Mouse (Mus musculus): ENCODE data around the gene Mybpc2.

The Mybpc2 gene

DNA sequence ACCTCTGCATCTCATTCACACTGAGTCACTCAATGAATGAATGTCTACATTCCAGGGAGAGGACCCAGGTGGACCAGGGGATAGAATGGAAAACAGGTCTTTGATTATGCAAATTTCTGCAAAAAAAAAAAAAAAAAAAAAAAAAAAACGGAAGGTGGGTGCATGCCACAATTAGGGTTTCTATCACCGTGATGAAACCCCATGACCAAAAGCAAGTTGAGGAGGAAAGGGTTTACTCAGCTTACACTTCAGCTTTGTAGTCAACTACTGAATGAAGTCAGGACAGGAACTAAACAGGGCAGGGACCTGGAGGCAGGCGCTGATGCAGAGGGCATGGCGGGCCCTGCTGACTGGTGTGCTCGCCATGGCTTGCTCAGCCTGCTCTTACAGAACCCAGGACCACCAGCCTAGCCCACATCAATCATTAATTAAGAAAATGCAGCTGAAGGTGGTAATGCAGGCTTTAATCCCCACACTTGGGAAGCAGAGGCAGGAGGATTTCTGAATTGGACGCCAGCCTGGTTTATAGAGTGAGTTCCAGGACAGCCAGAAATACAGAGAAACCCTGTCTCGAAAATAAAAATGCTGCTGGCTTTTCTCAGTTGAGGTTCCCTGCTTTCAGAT lies 38.8 kb downstream of the Mybpc2 start:
- DNase-seq (ENCODE audit: low read depth, low spot score) = no peak

DNA sequence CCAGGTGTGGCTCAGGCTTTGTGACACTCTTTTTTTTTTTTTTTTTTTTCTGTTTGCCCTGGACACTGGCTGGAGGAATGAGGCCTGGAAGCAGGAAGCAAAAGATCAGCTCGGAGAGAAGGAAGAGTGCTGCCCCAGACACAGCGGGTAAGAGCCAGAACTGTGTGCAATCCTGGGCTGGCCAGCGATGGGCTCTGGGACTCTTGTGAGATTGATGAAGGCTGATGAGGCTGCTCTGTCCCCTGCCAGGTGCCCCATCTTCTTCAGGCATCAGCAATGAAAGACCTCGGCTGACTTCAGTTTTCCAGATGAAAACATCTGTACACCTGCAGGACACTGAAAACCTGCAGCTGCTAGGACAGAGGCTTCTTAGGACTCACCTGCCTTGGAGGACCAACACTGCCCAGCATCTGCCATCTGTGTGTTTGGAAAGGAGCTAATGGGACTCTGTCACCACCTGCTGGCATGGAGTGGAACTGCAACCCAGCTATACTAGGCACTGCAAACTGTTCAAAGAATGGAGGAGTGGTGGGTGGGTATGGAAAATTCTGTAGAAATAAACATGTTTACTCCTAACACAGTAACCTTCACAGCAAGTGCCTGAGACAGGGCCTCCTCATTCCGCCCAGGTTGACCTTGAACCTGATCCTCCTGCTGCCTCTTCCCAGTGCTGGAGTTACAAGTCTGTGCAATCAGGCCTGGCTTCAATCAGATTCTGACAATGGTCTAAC lies 39.5 kb downstream of the Mybpc2 start:
- peak; percentile 80 for DNase-seq (ENCODE audit: low read depth, low spot score)

- DNase-seq (ENCODE audit: low read depth, low spot score) = no peak
These were observed 40.3 kb downstream of the Mybpc2 start for GRCm38 (mm10) chr7:44484109-44484508.

GRCm38 (mm10) chr7:44482836-44483435 lies 41.5 kb downstream of the Mybpc2 start:
- no peak for DNase-seq (ENCODE audit: low read depth, low spot score)

DNA sequence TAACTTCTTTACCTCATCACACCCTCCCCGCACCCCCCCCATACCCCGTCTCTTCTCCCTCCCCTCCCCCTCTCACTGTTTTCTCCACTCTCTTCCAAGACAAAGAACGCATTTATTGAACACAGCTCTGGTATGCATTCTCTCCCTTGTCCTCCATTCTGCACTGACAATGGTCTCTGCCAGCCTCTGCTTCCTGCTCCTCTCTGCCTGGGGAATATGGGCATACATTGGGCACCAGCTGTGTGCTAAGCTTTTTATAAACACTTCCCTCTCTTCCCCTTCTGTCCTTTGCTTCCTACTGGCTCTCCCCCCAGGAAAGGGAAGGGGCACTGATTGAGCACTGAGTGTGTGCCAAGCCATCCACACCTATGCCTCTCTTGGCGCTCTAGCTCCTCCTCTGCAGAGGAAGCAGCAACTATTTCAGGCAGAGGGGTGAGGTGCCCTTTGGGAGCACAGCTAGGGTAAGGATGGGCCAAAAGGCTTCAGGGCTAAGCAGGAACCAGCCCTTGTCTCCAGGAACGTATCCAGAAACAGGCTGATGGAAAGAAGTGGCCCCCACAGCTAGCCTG lies 49.3 kb downstream of the Mybpc2 start:
- DNase-seq (ENCODE audit: low read depth, low spot score) = no peak

GRCm38 (mm10) chr7:44474419-44474818 lies 50.0 kb downstream of the Mybpc2 start:
- no peak for DNase-seq (ENCODE audit: low read depth, low spot score)

DNA sequence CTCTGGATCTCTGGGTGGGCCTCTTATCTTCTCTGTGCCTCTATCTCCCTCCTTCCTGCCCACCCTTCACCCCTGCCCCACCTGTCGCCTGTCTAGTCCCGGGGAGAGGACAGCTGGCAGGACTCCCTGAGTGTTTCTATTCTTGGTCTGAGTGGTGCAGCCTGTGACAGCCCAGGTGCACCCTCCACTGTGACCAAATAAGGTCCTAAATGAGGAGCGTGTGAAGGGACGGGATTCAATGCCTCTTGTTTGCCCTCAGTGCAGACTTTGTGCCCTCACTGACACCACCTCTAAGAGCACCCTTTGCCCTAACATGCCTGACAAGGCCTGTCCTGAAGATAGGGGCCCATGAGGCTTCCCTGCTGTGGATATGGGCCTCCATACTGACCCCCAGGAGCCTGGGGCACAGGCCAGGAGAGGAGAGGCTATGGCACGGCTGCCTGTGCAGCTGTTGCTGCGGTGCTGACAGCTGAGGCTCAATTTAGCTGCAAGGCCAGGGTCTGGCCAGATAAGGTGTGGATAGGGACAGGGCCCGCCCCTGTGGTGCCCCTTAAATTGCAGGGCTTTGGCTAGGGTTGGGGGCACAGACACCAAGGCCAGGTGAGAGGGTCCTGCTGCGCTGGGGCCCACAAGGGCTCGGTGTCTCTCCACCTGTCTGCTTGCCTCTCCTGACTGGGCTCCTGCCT lies 51.4 kb downstream of the Mybpc2 start:
- DNase-seq (ENCODE audit: low read depth, low spot score) = no peak

DNA sequence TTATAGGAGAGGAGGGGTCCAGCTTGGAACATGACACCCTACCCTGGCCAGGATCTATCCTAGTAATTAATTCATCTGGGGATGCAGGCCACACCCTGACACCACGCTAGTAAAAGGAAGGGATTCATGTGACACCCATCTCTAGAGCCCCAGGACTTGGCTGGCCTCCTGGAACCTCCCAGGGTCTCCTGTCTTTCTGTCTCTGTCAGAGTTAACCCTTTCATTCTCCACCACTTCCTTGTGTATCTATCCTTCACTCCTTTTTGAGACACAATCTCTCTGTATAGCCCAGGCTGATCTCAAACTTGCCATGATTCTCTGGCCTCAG lies 51.9 kb downstream of the Mybpc2 start:
- DNase-seq (ENCODE audit: low read depth, low spot score) = no peak

- no peak for DNase-seq (ENCODE audit: low read depth, low spot score)
These were observed 52.4 kb downstream of the Mybpc2 start for GRCm38 (mm10) chr7:44471880-44472557.

GRCm38 (mm10) chr7:44470696-44471612 lies 53.5 kb downstream of the Mybpc2 start:
- DNase-seq (ENCODE audit: low read depth, low spot score) = no peak

- no peak for DNase-seq (ENCODE audit: low read depth, low spot score)
These were observed 54.5 kb downstream of the Mybpc2 start for GRCm38 (mm10) chr7:44469677-44470675.

DNA sequence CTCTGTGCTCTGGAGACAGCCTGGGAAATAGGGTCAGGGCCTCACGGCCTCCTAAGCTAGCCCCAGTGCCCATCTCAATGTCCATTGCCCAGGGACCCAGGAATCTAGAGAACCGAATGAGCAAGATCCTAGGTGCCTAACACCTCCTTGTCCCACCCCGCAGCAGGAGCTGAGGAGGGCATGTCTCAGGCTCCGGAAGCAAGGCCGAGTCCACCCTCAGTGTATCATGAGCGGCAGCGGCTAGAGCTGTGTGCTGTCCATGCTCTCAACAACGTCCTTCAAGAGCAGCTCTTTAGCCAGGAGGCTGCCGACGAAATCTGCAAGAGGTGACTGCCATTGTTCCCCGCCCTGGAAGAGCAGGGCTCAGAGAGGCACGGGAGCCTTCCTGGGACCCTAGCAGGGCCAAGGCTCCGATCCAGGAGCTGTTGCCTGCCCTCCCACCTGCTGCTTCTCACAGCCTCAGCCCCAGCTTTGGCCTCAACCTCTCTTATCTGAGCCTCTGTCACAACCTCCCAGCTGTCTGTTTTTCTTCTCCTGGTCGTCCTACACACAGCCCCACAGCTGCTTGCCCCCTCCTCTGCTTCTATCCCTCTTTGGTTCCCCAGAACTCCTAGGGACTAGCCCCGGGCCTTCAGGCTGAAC lies 55.7 kb downstream of the Mybpc2 start:
- DNase-seq (ENCODE audit: low read depth, low spot score) = no peak

DNA sequence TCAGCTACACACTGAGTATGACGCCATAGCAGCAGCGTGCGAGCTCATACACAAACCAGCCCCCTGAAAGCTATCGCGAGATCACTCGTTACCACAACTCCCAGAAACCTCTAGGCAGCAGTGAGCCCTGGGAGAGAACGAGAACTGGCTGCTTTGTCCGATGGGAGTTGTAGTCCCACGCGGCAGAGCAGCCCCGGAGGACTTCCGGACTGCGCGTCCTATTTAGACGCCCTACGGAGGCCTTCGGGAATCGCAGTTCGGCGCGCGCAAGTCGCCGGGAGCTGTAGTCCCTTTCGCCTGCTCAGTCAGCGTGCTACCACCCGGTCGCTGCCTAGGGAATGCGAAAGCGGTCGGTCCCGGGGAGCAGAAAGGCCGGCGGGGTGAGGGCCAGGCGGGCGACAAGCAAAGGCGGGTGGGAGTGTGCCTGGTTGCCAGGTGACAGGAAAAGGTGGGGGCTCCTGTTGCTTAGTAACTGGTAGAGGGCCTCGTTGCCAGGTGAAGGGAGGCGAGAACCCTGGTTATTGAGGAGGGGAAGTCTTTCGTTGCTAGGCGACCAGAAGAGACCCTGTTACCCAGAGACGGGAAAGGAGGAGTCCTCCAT lies 56.5 kb downstream of the Mybpc2 start, which contains the start of gene Josd2:
Josd2 (plus strand) TSS at position 170 of the 601 bp plus-strand sequence.
- DNase-seq (ENCODE audit: low read depth, low spot score) = peak; percentile 98

DNA sequence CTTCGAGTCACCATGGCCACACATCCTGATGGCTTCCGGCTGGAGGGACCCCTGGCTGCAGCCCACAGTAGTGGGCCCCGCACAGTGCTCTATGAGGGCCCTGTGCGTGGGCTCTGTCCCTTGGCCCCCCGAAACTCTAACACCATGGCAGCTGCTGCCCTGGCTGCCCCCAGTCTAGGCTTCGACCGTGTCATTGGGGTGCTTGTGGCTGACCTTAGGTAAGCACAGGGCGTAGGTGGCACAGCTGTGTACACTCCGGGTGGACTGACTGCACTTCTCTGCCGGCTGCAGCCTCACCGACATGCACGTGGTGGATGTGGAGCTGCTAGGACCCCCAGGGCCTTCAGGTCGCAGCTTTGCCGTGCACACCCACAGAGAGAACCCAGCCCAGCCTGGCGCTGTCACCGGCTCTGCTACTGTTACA lies 57.6 kb downstream of the Mybpc2 start:
- no peak for DNase-seq (ENCODE audit: low read depth, low spot score)

- no peak for DNase-seq (ENCODE audit: low read depth, low spot score)
These were observed 58.2 kb downstream of the Mybpc2 start for GRCm38 (mm10) chr7:44466006-44466887.

GRCm38 (mm10) chr7:44465111-44465510 lies 59.3 kb downstream of the Mybpc2 start, which contains the start of gene Aspdh:
Aspdh (plus strand) TSS chr7:44465391.
- no peak for DNase-seq (ENCODE audit: low read depth, low spot score)

- no peak for DNase-seq (ENCODE audit: low read depth, low spot score)
These were observed 59.9 kb downstream of the Mybpc2 start for GRCm38 (mm10) chr7:44464511-44464910.

Measured in 3T3-L1 (cell line).